Mouse (Mus musculus): ENCODE measurements at regions not wholly inside any gene's neighbourhood (a gene's known extent, or its start where the extent isn't known, plus 50 kb on each side); places are given as distances from the start of the nearest gene placed in this dataset.

- peak overlapping the region; percentile 6; the same call in 1 of the 2 replicates for H3K9ac ChIP-seq (ENCODE audit: low read length)
- 16% methylated on average over 13 of the region's 13 CpGs for WGBS
- peak; percentile 66 for ATAC-seq (replicated peaks; ENCODE audit: low FRiP score)
Observed at GRCm38 (mm10) chr17:85873853-85874586, 185.9 kb upstream of the Six2 start.

GRCm38 (mm10) chr17:85872903-85873413 is 184.9 kb upstream of the Six2 start:
- no peaks in the 10 kb centered on the region for H3K9me3 ChIP-seq (ENCODE audit: control insufficient read depth, low read length)
- H3K27ac ChIP-seq (ENCODE audit: low read depth, low read length): no peak overlapping the region
- DNase-seq (ENCODE audit: low spot score): no peak
- no peaks in the 10 kb centered on the region for H3K36me3 ChIP-seq (ENCODE audit: control insufficient read depth, insufficient read depth, low read length)
- 56% methylated on average over 6 of the region's 6 CpGs for WGBS
- no peak overlapping the region for H3K9ac ChIP-seq (ENCODE audit: low read length)
- no peak overlapping the region for H3K4me3 ChIP-seq (ENCODE audit: low read depth, low read length)
- no peaks in the 10 kb centered on the region; the same call in 1 of the 2 replicates for H3K27me3 ChIP-seq (ENCODE audit: control insufficient read depth, insufficient read depth, low read length)
- H3K4me2 ChIP-seq (ENCODE audit: low read depth, low read length, severe bottlenecking): no peak overlapping the region
- H3K4me1 ChIP-seq (replicated peaks; ENCODE audit: control insufficient read depth, insufficient read depth, low read length): peaks cover 13% of the 10 kb centered on the region; the same call in 1 of the 2 replicates
- no peak for ATAC-seq (replicated peaks; ENCODE audit: low FRiP score)

More at GRCm38 (mm10) chr17:85873853-85874586, 185.9 kb upstream of the Six2 start:
- Histone ChIP-seq H3K27me3 (ENCODE audit: control insufficient read depth, insufficient read depth, low read length) (no peaks in the 10 kb centered on the region; the same call in 1 of the 2 replicates), H3K27ac (ENCODE audit: low read depth, low read length) (0 out of 2 replicates have a peak overlapping the region, but pooled peaks have one; percentile 12), H3K4me3 (ENCODE audit: low read depth, low read length) (peak overlapping the region; percentile 15), H3K4me1 (replicated peaks; ENCODE audit: control insufficient read depth, insufficient read depth, low read length) (peaks cover 13% of the 10 kb centered on the region; the same call in 1 of the 2 replicates), H3K9me3 (ENCODE audit: control insufficient read depth, low read length) (no peaks in the 10 kb centered on the region), H3K4me2 (ENCODE audit: low read depth, low read length, severe bottlenecking) (peak overlapping the region; percentile 49), H3K36me3 (ENCODE audit: control insufficient read depth, insufficient read depth, low read length) (no peaks in the 10 kb centered on the region)
- DNase-seq (ENCODE audit: low spot score): no peak

DNA sequence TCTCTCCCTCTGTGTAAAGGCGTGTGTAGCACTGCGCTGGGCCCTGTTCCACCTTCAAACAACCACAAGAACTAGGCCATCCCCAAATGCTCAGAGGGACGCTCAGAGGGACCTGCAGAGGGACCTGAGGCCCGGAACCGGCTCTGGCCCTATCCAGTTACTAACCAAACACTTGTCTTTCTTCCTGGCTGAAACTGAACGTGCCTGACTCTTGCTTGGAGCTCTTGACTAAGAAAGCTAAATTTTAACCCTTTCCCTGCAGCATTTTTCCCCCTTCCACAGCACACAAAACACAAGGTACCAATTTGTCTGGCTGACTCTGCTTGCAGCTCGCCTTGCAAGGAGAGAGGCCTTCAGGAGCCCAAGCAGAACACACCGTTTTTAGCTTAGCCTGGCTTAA is 182.3 kb upstream of the Six2 start:
- H3K4me1 ChIP-seq (replicated peaks; ENCODE audit: control insufficient read depth, insufficient read depth, low read length): peaks cover 13% of the 10 kb centered on the region; the same call in 1 of the 2 replicates
- no peaks in the 10 kb centered on the region; the same call in 1 of the 2 replicates for H3K27me3 ChIP-seq (ENCODE audit: control insufficient read depth, insufficient read depth, low read length)
- no peak for DNase-seq (ENCODE audit: low spot score)

GRCm38 (mm10) chr17:85869179-85869578 is 181.1 kb upstream of the Six2 start:
- H3K27ac ChIP-seq (ENCODE audit: low read depth, low read length): no peak overlapping the region
- H3K4me2 ChIP-seq (ENCODE audit: low read depth, low read length, severe bottlenecking): no peak overlapping the region
- H3K9me3 ChIP-seq (ENCODE audit: control insufficient read depth, low read length): no peaks in the 10 kb centered on the region
- no peaks in the 10 kb centered on the region for H3K36me3 ChIP-seq (ENCODE audit: control insufficient read depth, insufficient read depth, low read length)
- no peak for ATAC-seq (replicated peaks; ENCODE audit: low FRiP score)
- WGBS: 56% methylated on average over 5 of the region's 5 CpGs
- no peak overlapping the region for H3K4me3 ChIP-seq (ENCODE audit: low read depth, low read length)
- no peak for DNase-seq (ENCODE audit: low spot score)
- peaks cover 7% of the 10 kb centered on the region; the same call in 1 of the 2 replicates for H3K4me1 ChIP-seq (replicated peaks; ENCODE audit: control insufficient read depth, insufficient read depth, low read length)
- no peaks in the 10 kb centered on the region for H3K27me3 ChIP-seq (ENCODE audit: control insufficient read depth, insufficient read depth, low read length)
- H3K9ac ChIP-seq (ENCODE audit: low read length): peak overlapping the region; percentile 13; the same call in 1 of the 2 replicates

More for the DNA sequence above, 182.3 kb upstream of the Six2 start:
- Histone ChIP-seq H3K9me3 (ENCODE audit: control insufficient read depth, low read length) (no peaks in the 10 kb centered on the region), H3K27ac (ENCODE audit: low read depth, low read length) (no peak overlapping the region), H3K4me3 (ENCODE audit: low read depth, low read length) (no peak overlapping the region), H3K9ac (ENCODE audit: low read length) (no peak overlapping the region), H3K36me3 (ENCODE audit: control insufficient read depth, insufficient read depth, low read length) (no peaks in the 10 kb centered on the region), H3K4me2 (ENCODE audit: low read depth, low read length, severe bottlenecking) (no peak overlapping the region)
- WGBS: 58% methylated on average over 8 of the region's 8 CpGs
- no peak for ATAC-seq (replicated peaks; ENCODE audit: low FRiP score)

- DNase-seq (ENCODE audit: low spot score): no peak
- H3K36me3 ChIP-seq (ENCODE audit: control insufficient read depth, insufficient read depth, low read length): no peaks in the 10 kb centered on the region
- H3K9me3 ChIP-seq (ENCODE audit: control insufficient read depth, low read length): no peaks in the 10 kb centered on the region
- 0 out of 2 replicates have a peak, but pooled peaks cover 1% of the 10 kb centered on the region for H3K4me1 ChIP-seq (replicated peaks; ENCODE audit: control insufficient read depth, insufficient read depth, low read length)
- H3K9ac ChIP-seq (ENCODE audit: low read length): no peak overlapping the region
- H3K27me3 ChIP-seq (ENCODE audit: control insufficient read depth, insufficient read depth, low read length): no peaks in the 10 kb centered on the region
- no peak for ATAC-seq (replicated peaks; ENCODE audit: low FRiP score)
- H3K4me3 ChIP-seq (ENCODE audit: low read depth, low read length): no peak overlapping the region
- 83% methylated on average over 12 of the region's 12 CpGs for WGBS
- H3K27ac ChIP-seq (ENCODE audit: low read depth, low read length): no peak overlapping the region
- no peak overlapping the region for H3K4me2 ChIP-seq (ENCODE audit: low read depth, low read length, severe bottlenecking)
Observed at GRCm38 (mm10) chr17:85867945-85868616, 180.0 kb upstream of the Six2 start.

GRCm38 (mm10) chr17:85866581-85866980 is 178.5 kb upstream of the Six2 start:
- ATAC-seq (replicated peaks; ENCODE audit: low FRiP score): no peak
- H3K4me3 ChIP-seq (ENCODE audit: low read depth, low read length): no peak overlapping the region
- H3K27ac ChIP-seq (ENCODE audit: low read depth, low read length): no peak overlapping the region
- H3K9ac ChIP-seq (ENCODE audit: low read length): no peak overlapping the region
- DNase-seq (ENCODE audit: low spot score): no peak
- 82% methylated on average over 3 of the region's 3 CpGs for WGBS
- H3K36me3 ChIP-seq (ENCODE audit: control insufficient read depth, insufficient read depth, low read length): no peaks in the 10 kb centered on the region
- no peaks in the 10 kb centered on the region for H3K27me3 ChIP-seq (ENCODE audit: control insufficient read depth, insufficient read depth, low read length)
- no peak overlapping the region for H3K4me2 ChIP-seq (ENCODE audit: low read depth, low read length, severe bottlenecking)
- H3K4me1 ChIP-seq (replicated peaks; ENCODE audit: control insufficient read depth, insufficient read depth, low read length): 0 out of 2 replicates have a peak, but pooled peaks cover 1% of the 10 kb centered on the region
- no peaks in the 10 kb centered on the region for H3K9me3 ChIP-seq (ENCODE audit: control insufficient read depth, low read length)

DNA sequence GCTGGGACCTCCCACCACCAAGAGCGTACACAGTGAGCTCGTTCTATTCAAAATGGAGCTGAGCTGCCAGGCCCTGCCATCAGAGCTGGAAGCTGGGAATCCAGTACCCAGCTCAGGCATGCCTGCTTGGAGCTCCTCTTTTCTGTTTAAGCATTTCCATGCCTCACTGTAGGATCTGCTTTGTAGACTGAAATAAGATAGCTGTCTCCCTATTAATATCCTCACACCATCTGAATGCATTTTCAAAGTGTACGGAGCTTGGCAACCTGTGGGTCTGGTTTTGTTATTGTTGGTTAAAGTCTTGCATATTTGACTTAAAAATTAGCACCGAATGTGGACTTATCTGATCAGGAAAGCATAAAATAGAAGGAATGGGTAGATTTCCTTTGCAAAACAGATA is 177.9 kb upstream of the Six2 start:
- H3K9me3 ChIP-seq (ENCODE audit: control insufficient read depth, low read length): no peaks in the 10 kb centered on the region
- H3K4me2 ChIP-seq (ENCODE audit: low read depth, low read length, severe bottlenecking): no peak overlapping the region
- no peak overlapping the region for H3K27ac ChIP-seq (ENCODE audit: low read depth, low read length)
- 89% methylated on average over 4 of the region's 4 CpGs for WGBS
- H3K27me3 ChIP-seq (ENCODE audit: control insufficient read depth, insufficient read depth, low read length): no peaks in the 10 kb centered on the region
- ATAC-seq (replicated peaks; ENCODE audit: low FRiP score) (no peak), DNase-seq (ENCODE audit: low spot score) (no peak)
- no peaks in the 10 kb centered on the region for H3K36me3 ChIP-seq (ENCODE audit: control insufficient read depth, insufficient read depth, low read length)
- no peak overlapping the region for H3K9ac ChIP-seq (ENCODE audit: low read length)
- 0 out of 2 replicates have a peak, but pooled peaks cover 1% of the 10 kb centered on the region for H3K4me1 ChIP-seq (replicated peaks; ENCODE audit: control insufficient read depth, insufficient read depth, low read length)
- no peak overlapping the region for H3K4me3 ChIP-seq (ENCODE audit: low read depth, low read length)

GRCm38 (mm10) chr17:85861328-85861727 is 173.3 kb upstream of the Six2 start:
- 87% methylated on average over 9 of the region's 9 CpGs for WGBS
- no peaks in the 10 kb centered on the region for H3K9me3 ChIP-seq (ENCODE audit: control insufficient read depth, low read length)
- no peak overlapping the region for H3K9ac ChIP-seq (ENCODE audit: low read length)
- H3K4me2 ChIP-seq (ENCODE audit: low read depth, low read length, severe bottlenecking): no peak overlapping the region
- H3K4me1 ChIP-seq (replicated peaks; ENCODE audit: control insufficient read depth, insufficient read depth, low read length): peaks cover 2% of the 10 kb centered on the region; the same call in 1 of the 2 replicates
- ATAC-seq (replicated peaks; ENCODE audit: low FRiP score) (no peak), DNase-seq (ENCODE audit: low spot score) (no peak)
- no peak overlapping the region for H3K4me3 ChIP-seq (ENCODE audit: low read depth, low read length)
- H3K27ac ChIP-seq (ENCODE audit: low read depth, low read length): no peak overlapping the region
- no peaks in the 10 kb centered on the region for H3K36me3 ChIP-seq (ENCODE audit: control insufficient read depth, insufficient read depth, low read length)
- H3K27me3 ChIP-seq (ENCODE audit: control insufficient read depth, insufficient read depth, low read length): no peaks in the 10 kb centered on the region

Data from forebrain, embryonic 11.5 days (tissue).